Mouse (Mus musculus) layer of hippocampus, adult 9-11 months (tissue): ENCODE measurements around the gene Col18a1.
A peak's percentile ranks its signal among the peaks of the same experiment; 100 is the strongest.

Experiments used
- DNase-seq: peaks from one replicate; pipeline ENCODE4 v3.0.0; 2022

Gene Col18a1

DNA sequence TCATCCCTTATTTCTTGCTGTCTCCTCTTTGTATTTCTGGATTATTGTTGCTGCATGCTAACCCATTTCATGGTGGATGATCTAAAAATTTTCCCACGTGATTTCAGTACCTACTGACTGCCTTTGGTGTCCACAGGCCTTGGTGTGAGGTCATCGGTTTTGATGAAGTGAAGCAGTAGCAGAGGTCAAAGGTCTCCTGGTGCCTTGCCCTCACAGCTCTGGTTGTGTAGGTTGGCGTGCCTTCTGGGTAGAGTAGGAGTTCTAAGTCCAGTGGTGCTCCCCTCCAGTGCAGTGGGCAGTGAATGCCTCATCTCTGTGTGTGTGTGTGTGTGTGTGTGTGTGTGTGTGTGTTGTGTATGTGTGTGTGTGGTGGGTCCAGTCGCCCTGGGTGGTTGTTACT, 118.2 kb downstream of the Col18a1 start:
- no peak for DNase-seq

GRCm38 (mm10) chr10:77038579-77039174, 127.7 kb downstream of the Col18a1 start:
- no peak for DNase-seq

GRCm38 (mm10) chr10:77035487-77035886, 130.9 kb downstream of the Col18a1 start:
- DNase-seq: peak; percentile 66

- peak; percentile 70 for DNase-seq
Observed at GRCm38 (mm10) chr10:77033323-77034025, 132.9 kb downstream of the Col18a1 start.

DNA sequence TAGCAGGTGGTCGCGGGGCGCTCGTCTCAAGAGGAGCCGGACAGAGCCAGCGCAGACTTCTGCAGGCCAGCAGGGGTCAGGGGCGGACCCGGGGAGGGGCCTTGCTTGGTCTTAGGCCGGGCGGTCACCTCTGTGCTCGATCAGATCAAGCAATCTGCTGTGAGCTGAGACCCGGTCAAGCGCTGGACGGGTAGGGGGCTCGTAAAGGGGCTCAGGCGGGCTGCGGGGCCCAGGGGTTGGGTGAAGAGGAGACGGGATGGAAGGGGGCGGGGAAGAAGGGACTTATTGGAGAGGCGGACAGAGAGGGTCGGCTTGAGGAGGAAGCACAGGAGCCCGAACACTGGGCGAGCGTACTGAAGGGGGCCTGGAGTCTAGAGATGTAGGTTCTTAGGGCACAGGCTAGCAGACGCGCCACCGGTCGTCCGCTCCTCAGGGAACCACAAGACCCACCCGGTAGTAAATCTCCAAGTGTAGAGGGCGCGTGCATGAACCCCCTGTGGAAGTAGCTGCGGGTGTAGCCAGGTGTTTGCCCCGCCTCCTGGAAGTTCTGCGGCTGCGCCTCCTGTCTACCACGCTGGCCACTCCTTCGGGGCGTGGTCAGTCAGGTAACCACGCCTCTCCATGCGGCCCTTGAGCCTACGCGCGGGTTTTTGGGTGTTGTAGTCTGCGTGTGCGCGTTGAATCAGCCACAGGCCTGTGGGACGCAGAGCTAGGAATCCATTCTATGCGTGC, 133.6 kb downstream of the Col18a1 start:
- DNase-seq: peak; percentile 96

- DNase-seq: no peak
Observed at GRCm38 (mm10) chr10:77031768-77032375, 134.5 kb downstream of the Col18a1 start, which contains the start of gene Slc19a1. TSS of gene Slc19a1 (plus strand) at chr10:77032241.

GRCm38 (mm10) chr10:77030666-77031065, 135.7 kb downstream of the Col18a1 start:
- no peak for DNase-seq

GRCm38 (mm10) chr10:77029761-77030160, 136.6 kb downstream of the Col18a1 start:
- no peak for DNase-seq

- DNase-seq: no peak
Observed at GRCm38 (mm10) chr10:77028782-77029296, 137.5 kb downstream of the Col18a1 start.

DNA sequence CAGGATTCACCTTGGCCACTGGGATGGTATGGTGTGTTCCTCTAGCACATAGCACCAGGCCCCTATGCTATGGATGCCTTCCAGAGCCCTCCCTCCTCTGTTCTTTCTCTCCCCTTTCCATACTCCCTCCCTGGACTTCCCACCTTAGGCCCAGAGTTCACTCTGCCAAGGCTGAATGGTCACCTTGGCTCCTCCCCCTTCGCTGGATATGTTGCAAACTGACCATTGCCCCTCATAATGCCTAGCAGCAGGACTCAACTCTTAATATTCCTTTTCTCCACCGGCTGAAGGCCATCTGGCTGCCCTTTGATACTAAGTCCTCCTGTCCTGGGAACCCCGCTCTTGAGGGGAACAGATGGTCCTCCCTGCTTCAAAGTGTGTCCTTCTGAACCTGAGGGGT, 139.4 kb downstream of the Col18a1 start:
- no peak for DNase-seq

DNA sequence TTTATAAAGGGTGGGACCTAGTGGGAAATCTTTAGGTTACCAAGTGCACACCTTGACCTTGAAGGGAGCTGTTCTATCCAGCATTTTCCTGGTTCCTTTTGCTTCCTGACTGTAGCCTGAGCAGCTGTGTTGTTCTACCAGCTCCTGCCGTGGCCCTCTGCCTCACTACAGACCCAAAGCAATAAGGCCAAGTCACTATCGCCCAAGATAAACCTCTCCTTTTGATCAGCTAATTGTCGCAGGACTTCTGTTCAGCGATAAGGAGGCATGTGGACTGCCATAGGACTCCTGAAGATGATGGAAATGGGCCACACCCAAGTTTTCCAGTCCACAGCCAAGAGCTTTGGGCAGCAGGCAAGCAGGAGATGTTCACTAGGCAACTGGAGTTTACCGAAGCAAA, 142.1 kb downstream of the Col18a1 start:
- no peak for DNase-seq

GRCm38 (mm10) chr10:77022301-77023130, 143.8 kb downstream of the Col18a1 start:
- no peak for DNase-seq

DNA sequence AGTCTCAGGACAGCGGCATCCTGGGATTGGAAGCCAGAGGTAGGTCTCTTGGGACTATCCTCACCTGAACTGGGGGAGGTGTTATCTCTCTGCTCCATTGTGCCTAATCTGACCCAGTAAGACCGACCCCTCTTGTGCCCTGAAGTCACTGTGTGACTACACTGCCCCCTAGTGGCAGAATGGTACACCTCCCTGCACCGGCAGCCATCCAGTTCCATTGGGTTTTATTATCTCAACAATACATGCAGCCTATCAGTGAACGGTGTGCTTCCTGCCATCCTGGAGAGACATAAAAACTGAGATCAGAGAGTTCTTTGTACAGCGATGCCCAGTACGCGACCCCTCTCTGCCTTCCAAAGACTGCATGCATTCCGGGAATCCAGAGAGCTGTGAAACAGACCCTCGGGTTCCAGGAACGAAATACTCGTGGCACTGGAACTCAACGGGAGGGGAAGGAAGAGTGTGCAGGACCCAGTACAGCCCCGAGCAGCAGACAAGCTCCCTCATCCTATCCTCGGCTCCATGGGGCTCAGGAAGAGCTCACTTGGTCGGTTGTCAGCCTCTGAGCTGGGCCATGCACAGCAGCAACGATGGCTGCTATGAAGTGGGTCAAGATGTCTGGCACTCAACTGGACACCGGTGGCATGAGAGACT, 144.8 kb downstream of the Col18a1 start:
- peak; percentile 79 for DNase-seq

- no peak for DNase-seq
Observed at GRCm38 (mm10) chr10:77017662-77018061, 148.7 kb downstream of the Col18a1 start.

DNA sequence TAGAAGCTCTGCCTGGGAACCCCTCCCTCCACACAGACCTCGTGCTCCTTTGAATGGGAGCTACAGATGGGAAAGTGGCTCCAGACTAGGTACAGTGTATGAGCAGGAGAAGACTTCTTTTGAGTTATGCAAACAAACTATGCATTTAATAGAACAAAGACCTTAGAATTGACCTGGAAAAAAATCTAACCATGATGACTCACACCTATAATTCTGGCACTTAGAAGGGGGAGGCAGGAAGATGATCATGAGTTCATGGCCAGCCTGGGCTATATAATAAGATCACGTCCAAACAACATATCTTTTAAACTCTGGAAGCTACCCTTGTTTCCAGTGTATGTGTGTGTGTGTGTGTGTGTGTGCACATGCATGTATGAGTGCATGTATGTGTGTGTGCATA, 149.3 kb downstream of the Col18a1 start:
- no peak for DNase-seq

- DNase-seq: no peak
Observed at GRCm38 (mm10) chr10:77016499-77016898, 149.8 kb downstream of the Col18a1 start.

DNA sequence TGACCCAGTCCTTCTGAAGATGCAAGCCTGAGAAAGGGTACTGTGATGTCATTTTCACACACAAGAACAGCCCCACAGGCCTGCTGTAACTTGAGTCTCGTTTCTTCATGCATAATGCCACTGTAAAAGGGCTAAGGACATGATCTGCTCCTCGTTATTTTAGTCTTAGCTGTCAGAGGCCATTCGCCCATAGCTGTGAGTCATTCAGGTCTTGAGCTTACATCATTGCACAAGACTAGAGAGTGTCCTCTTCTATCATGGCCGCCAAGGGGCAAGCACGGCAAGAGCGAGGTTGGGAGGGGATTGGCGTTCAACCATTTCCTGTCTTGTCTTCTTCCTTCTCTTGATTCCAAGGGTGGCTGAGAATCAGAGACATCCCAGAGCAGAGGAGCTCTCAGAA, 150.3 kb downstream of the Col18a1 start:
- no peak for DNase-seq

- no peak for DNase-seq
Observed at GRCm38 (mm10) chr10:77011681-77012080, 154.7 kb downstream of the Col18a1 start.

GRCm38 (mm10) chr10:77008698-77009097, 157.7 kb downstream of the Col18a1 start:
- no peak for DNase-seq

GRCm38 (mm10) chr10:77008109-77008561, 158.2 kb downstream of the Col18a1 start:
- DNase-seq: peak; percentile 70

DNA sequence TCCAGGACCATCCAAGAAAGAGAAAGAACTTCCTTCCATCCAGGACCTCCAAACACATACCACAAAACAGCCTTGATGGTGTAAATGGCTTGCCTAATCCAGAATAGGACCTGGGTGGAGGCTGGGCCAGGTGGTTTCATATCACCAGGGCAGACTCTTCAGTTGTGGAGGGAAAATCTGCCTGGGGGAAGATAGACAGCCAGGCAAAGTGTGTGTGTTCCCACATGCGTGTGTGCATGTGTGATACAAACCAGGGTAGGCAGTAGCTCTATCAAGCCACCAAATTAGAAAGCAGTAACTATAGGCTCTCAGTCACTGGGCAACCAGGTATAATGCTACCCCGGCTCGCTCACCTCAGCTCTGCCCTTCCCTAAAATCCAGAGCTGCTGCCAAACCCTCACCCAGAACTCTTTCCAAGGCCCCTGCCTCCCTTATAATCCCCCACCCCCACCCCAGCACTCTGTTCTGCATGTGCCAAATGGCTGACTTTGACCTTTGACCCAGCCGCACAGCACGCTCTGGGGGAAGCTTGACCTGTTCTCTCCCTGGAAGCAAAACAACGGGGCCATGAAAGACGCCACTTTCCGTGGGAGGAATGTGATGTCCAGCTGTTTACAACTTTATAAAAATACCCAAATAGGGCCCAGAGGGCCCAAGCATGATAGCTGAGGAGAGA, 158.8 kb downstream of the Col18a1 start:
- no peak for DNase-seq
